Mouse (Mus musculus): ENCODE data around the gene Tctex1d1. TPM values are rescaled to one million over a fixed set of nuclear protein-coding genes. Genes with fewer than 3 reads are reported as not detected.

Gene Tctex1d1
- 0.54 and 0.86 TPM in 2 replicates for polyA plus RNA-seq (2016; fragmentation: Nextera tagmentation; extraction: Ambion mirVana)

DNA sequence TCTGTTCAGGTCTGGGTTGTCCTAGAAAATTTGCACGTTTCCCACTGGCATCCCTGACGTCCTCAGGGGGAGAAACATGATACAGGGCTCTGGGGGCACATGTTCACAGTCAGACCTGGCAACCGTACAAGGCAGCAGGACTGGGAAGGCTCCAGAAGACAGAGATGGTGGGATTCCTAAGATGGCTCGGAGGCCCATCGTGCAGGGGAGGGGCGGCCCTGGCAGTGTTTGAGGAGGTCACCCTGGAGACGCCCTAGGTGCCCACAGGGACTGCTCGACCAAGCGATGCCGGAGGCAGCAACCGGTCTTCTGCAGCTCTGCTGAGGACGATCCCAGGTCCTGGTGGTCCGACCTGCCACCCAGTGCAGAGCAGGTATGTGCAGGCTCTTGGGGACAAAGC is at the start of gene Tctex1d1:
Gene Tctex1d1, plus strand, starts transcription at position 167 of the 400 bp plus-strand sequence.
- Histone ChIP-seq H3K4me1 (peaks cover 25% of the 10 kb centered on the region), H3K9me3 (no peaks in the 10 kb centered on the region), H3K27me3 (peaks cover 45% of the 10 kb centered on the region), H3K27ac (no peak within 1 kb of the TSS), H3K9ac (no peak within 1 kb of the TSS), H3K4me3 (replicated peaks) (peak within 1 kb of the TSS; percentile 23), H3K36me3 (replicated peaks) (no peaks in the 10 kb centered on the region), H3K4me2 (peak within 1 kb of the TSS; percentile 49)
- WGBS, result 1% methylated on average over 13 of the region's 13 CpGs
- ATAC-seq (ENCODE audit: low FRiP score), result 0 out of 2 replicates have a peak, but pooled peaks have one; percentile 49

DNA sequence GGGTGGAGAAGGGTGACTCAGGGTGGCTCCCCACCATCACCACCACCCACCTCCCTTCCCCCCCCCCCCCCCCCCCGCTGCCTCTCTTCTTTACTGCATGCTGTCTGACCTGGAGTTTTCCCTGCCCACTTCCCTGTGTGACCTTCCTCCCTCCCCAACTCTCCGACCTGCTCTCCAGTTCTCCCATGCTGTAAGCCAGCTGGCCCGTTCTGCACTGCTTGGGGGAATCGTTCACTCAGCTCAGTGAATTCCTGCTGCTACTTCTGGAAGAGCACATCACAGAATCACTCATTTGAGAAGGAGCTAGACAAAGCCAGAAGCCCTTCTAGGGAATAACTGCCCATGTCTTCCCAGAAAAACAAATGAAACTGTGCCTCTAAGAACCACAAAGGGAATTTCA is 48.9 kb upstream of the Tctex1d1 start:
- Histone ChIP-seq H3K27ac (no peak overlapping the region), H3K4me1 (no peaks in the 10 kb centered on the region), H3K36me3 (replicated peaks) (0 out of 2 replicates have a peak, but pooled peaks cover 4% of the 10 kb centered on the region), H3K9ac (no peak overlapping the region), H3K4me3 (replicated peaks) (no peak overlapping the region), H3K27me3 (no peaks in the 10 kb centered on the region), H3K4me2 (no peak overlapping the region), H3K9me3 (no peaks in the 10 kb centered on the region)
- ATAC-seq (ENCODE audit: low FRiP score), result no peak
- WGBS, result 55% methylated on average over 3 of the region's 4 CpGs

DNA sequence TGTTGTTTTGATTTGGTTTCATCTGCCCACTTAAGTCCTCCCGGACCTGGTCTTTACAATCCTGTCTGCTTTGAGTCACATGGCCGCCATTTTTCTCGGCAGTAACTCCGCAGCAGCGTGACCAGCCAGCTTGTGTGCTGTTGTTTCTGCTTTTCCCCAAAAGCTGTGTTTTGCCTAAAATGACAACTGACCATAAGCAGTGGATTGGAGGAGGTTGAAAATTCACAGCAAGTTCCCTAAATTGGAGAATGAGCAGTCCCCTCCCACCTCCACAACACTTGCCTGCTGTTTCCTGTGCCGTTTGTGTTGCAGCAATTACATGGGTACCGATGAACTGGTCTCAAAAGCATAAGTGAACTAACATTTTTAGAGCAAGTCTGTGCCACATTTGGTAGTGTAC is 47.7 kb upstream of the Tctex1d1 start:
- Histone ChIP-seq H3K36me3 (replicated peaks) (0 out of 2 replicates have a peak, but pooled peaks cover 4% of the 10 kb centered on the region), H3K4me3 (replicated peaks) (no peak overlapping the region), H3K9me3 (no peaks in the 10 kb centered on the region), H3K27me3 (no peaks in the 10 kb centered on the region), H3K4me2 (no peak overlapping the region), H3K4me1 (no peaks in the 10 kb centered on the region), H3K27ac (no peak overlapping the region), H3K9ac (no peak overlapping the region)
- no peak for ATAC-seq (ENCODE audit: low FRiP score)
- WGBS, result 85% methylated on average over 7 of the region's 7 CpGs

DNA sequence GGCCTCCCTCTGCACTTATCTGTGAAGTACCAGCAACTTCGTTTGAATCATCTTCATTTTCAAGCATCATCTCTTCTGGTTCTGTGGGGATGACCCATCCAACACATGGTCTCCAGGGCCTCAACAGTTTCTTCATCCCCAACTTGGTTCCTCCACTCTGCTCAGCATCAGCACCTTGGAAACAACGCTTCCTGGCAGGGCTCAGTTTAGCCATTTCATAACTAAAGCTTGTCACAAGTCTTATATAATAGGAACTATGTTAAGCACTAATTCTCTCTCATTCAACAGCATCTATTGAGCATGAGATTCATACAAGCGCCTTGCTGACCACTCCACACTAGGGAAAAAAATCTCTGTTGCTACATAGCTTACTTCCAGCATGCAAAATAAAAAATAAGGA is 38.1 kb upstream of the Tctex1d1 start:
- WGBS, result 76% methylated on average over 3 of the region's 3 CpGs
- Histone ChIP-seq H3K9ac (no peak overlapping the region), H3K27ac (no peak overlapping the region), H3K36me3 (replicated peaks) (no peaks in the 10 kb centered on the region), H3K27me3 (no peaks in the 10 kb centered on the region), H3K4me1 (no peaks in the 10 kb centered on the region), H3K4me3 (replicated peaks) (no peak overlapping the region), H3K9me3 (no peaks in the 10 kb centered on the region), H3K4me2 (no peak overlapping the region)
- ATAC-seq (ENCODE audit: low FRiP score), result no peak

DNA sequence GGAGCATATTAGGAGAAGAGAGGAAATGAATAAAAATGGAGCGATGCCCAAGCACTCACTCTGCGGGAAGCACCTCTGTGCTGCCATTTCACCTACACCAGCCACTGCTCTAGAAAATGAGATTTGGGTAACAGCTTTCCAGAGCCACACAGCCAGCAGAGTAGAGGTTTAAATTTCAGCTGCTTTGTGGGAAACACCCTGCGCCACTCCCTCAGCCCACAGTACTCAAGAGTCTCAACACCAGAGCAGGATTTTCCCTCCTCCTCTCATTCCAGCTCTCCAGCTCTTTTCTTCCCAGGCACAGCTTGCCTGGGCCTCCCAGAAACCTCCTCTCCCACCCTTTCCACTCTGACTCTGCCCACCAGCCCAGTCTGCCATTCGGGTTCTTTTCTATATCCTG is 37.7 kb upstream of the Tctex1d1 start:
- no peak overlapping the region for H3K4me3 ChIP-seq (replicated peaks)
- H3K36me3 ChIP-seq (replicated peaks), result no peaks in the 10 kb centered on the region
- no peak overlapping the region for H3K9ac ChIP-seq
- H3K27ac ChIP-seq, result no peak overlapping the region
- WGBS, result 90% methylated on average over 4 of the region's 4 CpGs
- H3K9me3 ChIP-seq, result no peaks in the 10 kb centered on the region
- H3K4me2 ChIP-seq, result no peak overlapping the region
- no peak for ATAC-seq (ENCODE audit: low FRiP score)
- no peaks in the 10 kb centered on the region for H3K4me1 ChIP-seq
- H3K27me3 ChIP-seq, result no peaks in the 10 kb centered on the region

DNA sequence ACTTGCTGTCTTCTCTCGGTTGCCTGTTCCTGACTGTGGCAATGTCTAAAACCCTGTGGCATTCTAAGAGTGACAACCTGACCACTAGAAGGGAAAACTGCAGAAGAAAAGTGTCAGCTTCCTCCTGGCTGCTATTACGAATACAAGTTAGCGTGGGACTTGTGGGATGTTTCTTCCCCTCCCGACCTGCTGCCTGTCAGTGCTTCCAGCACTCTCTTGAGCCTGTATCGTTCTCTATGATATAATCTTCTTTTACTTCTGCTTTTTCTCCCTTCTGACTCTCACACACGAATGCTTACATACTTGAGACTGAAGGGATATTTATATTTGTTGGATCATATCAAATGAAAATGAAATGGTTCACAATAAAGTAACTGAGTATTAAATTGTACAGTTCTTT is 34.1 kb upstream of the Tctex1d1 start:
- Histone ChIP-seq H3K36me3 (replicated peaks) (no peaks in the 10 kb centered on the region), H3K4me1 (no peaks in the 10 kb centered on the region), H3K27ac (no peak overlapping the region), H3K4me2 (no peak overlapping the region), H3K9ac (no peak overlapping the region), H3K27me3 (no peaks in the 10 kb centered on the region), H3K4me3 (replicated peaks) (no peak overlapping the region), H3K9me3 (no peaks in the 10 kb centered on the region)
- 85% methylated on average over 6 of the region's 6 CpGs for WGBS
- no peak for ATAC-seq (ENCODE audit: low FRiP score)

DNA sequence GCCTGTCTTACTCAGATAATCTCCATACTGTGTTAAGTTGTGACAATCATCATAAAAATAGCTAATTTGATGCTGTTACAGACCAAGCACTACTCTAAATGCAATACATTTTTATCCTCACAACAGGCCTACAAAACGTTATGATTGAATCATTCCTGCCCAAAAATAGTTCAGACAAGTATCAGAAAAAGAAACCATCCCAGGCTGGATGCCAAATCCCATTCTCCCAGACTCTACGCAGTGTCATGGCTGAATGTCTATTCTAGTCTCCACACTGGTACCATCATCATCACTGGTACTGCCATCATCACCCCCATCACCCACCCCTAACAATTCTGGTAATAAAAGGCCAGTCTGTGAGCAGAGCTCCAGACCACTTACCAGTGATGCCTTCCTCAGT is 25.9 kb upstream of the Tctex1d1 start:
- H3K27ac ChIP-seq, result no peak overlapping the region
- no peaks in the 10 kb centered on the region for H3K27me3 ChIP-seq
- H3K36me3 ChIP-seq (replicated peaks), result no peaks in the 10 kb centered on the region
- H3K4me3 ChIP-seq (replicated peaks), result no peak overlapping the region
- no peak overlapping the region for H3K9ac ChIP-seq
- H3K9me3 ChIP-seq, result no peaks in the 10 kb centered on the region
- WGBS, result 84% methylated on average over 2 of the region's 2 CpGs
- ATAC-seq (ENCODE audit: low FRiP score), result no peak
- H3K4me2 ChIP-seq, result no peak overlapping the region
- no peaks in the 10 kb centered on the region for H3K4me1 ChIP-seq

DNA sequence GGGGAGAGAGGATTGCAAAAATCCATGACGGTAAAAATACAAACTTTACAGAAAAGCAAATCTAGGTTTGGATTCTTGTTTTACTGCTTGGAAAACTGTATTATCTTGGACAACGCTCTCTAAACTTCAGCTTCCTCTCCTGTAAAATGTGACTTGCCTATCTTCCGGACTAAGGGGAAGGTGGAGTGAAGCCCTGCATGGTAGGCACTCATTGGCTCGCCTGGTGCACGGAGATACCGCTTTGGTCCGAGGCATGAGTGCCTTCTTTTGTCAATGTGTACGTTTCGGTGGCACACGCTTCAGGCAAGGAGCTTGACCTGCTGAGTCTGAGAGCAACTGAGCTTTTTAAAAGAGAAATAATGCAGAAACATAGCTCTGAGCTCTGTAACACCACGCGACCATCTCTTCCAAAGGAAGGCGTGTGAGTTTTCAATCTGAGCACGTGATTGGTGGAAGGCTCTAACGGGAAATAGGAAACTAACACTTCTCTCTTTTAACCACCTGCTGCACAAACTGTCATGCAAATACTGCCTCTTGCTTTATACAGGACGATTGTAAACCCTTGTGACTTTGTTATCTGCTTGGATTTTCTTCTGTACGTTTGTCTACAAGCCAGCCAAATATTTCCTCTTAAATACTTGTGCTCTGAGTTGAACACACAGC is 23.0 kb upstream of the Tctex1d1 start:
- Histone ChIP-seq H3K27ac (no peak overlapping the region), H3K9me3 (no peaks in the 10 kb centered on the region), H3K36me3 (replicated peaks) (no peaks in the 10 kb centered on the region), H3K9ac (no peak overlapping the region), H3K27me3 (no peaks in the 10 kb centered on the region), H3K4me3 (replicated peaks) (no peak overlapping the region), H3K4me1 (no peaks in the 10 kb centered on the region), H3K4me2 (no peak overlapping the region)
- 75% methylated on average over 17 of the region's 17 CpGs for WGBS
- no peak for ATAC-seq (ENCODE audit: low FRiP score)

DNA sequence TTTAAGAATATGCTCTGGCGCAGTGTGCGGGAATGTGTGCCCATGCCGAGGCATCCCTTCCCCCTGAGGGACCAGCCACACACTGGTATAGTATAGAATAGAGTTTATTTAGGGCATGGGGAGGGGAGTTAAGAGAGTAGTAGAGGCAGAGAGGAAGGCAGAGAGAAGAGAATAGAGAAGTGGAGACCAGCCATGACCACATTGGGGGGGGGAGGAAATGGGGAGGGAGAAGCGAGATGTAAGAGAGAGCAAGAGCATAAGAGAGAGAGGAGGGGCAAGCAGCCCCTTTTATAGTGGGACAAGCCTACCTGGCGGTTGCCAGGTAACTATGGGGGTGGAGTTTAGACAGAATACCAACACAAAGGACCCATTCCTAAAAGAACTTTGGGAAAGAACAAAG is 19.0 kb upstream of the Tctex1d1 start:
- Histone ChIP-seq H3K4me2 (no peak overlapping the region), H3K9me3 (no peaks in the 10 kb centered on the region), H3K4me3 (replicated peaks) (no peak overlapping the region), H3K27me3 (no peaks in the 10 kb centered on the region), H3K27ac (no peak overlapping the region), H3K4me1 (no peaks in the 10 kb centered on the region), H3K36me3 (replicated peaks) (no peaks in the 10 kb centered on the region), H3K9ac (no peak overlapping the region)
- 88% methylated on average over 5 of the region's 5 CpGs for WGBS
- no peak for ATAC-seq (ENCODE audit: low FRiP score)

DNA sequence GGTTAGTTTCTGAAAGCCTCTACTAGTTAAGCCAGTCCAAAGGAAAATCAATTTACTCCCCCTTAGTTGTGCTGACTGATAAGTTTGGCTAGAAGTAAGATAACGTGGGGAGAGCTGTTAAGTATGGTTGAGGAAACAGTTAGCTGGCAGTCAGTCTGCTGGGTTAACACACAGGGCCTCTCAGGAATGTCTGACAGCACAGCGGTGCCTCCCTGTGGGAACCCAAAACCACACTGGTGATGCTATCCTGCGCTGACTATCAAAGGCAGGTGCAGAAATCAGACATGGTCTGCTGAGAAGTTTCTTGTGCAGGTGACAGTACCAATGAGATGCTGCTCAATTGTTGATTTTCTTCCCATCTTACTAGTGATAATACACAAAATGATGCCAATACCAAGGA is 14.2 kb upstream of the Tctex1d1 start:
- H3K9ac ChIP-seq, result no peak overlapping the region
- no peaks in the 10 kb centered on the region for H3K36me3 ChIP-seq (replicated peaks)
- H3K9me3 ChIP-seq, result no peaks in the 10 kb centered on the region
- H3K4me2 ChIP-seq, result no peak overlapping the region
- 79% methylated on average over 3 of the region's 3 CpGs for WGBS
- no peaks in the 10 kb centered on the region for H3K4me1 ChIP-seq
- no peak overlapping the region for H3K4me3 ChIP-seq (replicated peaks)
- H3K27me3 ChIP-seq, result peaks cover 9% of the 10 kb centered on the region; the same call in 1 of the 2 replicates
- ATAC-seq (ENCODE audit: low FRiP score), result no peak
- H3K27ac ChIP-seq, result no peak overlapping the region

DNA sequence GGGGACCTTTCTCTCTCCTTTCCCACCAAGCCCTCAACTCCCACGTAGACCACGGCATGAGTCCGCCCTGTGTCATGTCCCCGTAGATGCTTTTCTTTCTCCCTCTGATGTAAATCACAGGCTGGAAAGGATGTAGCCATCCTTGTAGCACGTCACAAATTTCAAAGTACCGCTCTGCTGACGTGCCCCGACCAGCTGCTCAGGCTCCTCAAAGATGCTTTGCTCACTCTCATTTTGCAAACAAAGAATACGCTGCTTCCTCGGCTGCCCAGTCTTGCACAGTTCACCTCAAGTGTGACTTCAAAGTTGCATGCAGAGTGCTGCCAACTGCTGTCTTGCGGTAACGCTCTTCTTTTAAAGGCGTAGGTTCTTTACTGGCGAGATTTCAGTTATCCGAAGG is 10.6 kb upstream of the Tctex1d1 start:
- H3K27ac ChIP-seq, result no peak overlapping the region
- peaks cover 11% of the 10 kb centered on the region; the same call in 1 of the 2 replicates for H3K27me3 ChIP-seq
- no peak overlapping the region for H3K4me2 ChIP-seq
- no peak overlapping the region for H3K4me3 ChIP-seq (replicated peaks)
- no peaks in the 10 kb centered on the region for H3K4me1 ChIP-seq
- WGBS, result 88% methylated on average over 15 of the region's 15 CpGs
- H3K9ac ChIP-seq, result no peak overlapping the region
- no peaks in the 10 kb centered on the region for H3K9me3 ChIP-seq
- no peaks in the 10 kb centered on the region for H3K36me3 ChIP-seq (replicated peaks)
- no peak for ATAC-seq (ENCODE audit: low FRiP score)

DNA sequence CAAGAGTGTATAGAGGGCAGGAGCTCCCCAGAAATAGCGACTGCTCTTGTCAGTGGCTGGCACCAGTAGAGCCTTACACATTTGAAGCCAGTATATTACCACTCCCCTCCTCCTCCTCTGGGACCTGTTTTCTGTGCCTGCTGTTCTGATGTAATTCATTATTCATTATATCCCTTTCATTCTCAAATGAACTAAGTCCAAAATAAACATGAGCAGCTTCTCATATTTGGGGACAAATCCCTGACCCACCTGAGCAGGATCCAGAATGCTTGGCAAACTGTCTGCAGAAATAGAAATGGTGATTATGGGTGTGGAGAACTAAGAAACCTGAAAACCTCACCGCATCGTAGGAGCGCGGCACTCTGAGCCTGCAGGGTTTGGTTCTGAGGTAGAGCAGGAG is 8.8 kb upstream of the Tctex1d1 start:
- no peak overlapping the region for H3K4me2 ChIP-seq
- ATAC-seq (ENCODE audit: low FRiP score), result no peak
- no peak overlapping the region for H3K27ac ChIP-seq
- no peak overlapping the region for H3K9ac ChIP-seq
- H3K9me3 ChIP-seq, result no peaks in the 10 kb centered on the region
- no peaks in the 10 kb centered on the region for H3K4me1 ChIP-seq
- H3K36me3 ChIP-seq (replicated peaks), result no peaks in the 10 kb centered on the region
- no peak overlapping the region for H3K4me3 ChIP-seq (replicated peaks)
- H3K27me3 ChIP-seq, result peaks cover 16% of the 10 kb centered on the region
- WGBS, result 94% methylated on average over 5 of the region's 5 CpGs

DNA sequence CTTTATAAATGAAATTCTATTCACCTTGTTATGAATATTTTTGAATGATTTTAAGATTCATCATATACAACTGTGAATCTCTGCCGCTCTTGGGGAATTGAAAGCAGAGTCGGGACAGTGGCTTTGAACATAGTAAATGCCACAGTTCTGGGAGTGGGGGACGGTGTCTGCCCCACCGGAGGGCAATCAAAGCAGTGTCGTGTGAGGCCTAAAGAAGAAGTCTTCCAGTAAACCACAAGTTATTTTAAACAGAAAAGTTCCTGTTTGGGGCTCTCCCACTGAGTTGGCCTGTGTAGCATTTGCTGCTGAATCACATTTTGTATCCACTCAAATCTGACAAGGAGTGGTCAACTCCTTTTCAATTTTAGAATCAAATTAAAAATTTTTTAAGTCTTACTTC is 7.2 kb upstream of the Tctex1d1 start:
- Histone ChIP-seq H3K4me3 (replicated peaks) (no peak overlapping the region), H3K27me3 (peaks cover 16% of the 10 kb centered on the region), H3K4me2 (no peak overlapping the region), H3K27ac (no peak overlapping the region), H3K4me1 (peaks cover 2% of the 10 kb centered on the region), H3K9me3 (no peaks in the 10 kb centered on the region), H3K36me3 (replicated peaks) (no peaks in the 10 kb centered on the region), H3K9ac (no peak overlapping the region)
- no peak for ATAC-seq (ENCODE audit: low FRiP score)
- WGBS, result 73% methylated on average over 5 of the region's 5 CpGs

All from forebrain, embryonic 12.5 days (tissue).